Mouse (Mus musculus) megakaryocyte-erythroid progenitor cell, adult 5-6 weeks (primary cell): ENCODE results near the gene Fam168a. TPM values are rescaled to one million over a fixed set of nuclear protein-coding genes. Genes with fewer than 3 reads are reported as not detected.
A peak's percentile ranks its signal among the peaks of the same experiment; 100 is the strongest.
"Not testable (repeated sequence)": the region's sequence is repeated elsewhere in the genome, so short reads cannot be mapped to it uniquely, and the experiment has no call there.

Experiments used
- ATAC-seq: replicated peaks from 2 replicates; pipeline ENCODE4 v1.8.0; 2016; ENCODE audit warnings: mild to moderate bottlenecking, inconsistent platforms; ENCODE audit not compliant: severe bottlenecking, poor library complexity, low FRiP score, low TSS enrichment
- total RNA-seq, 2 experiments: library from RNA; stranded (forward) in 1 of 2; stranded (reverse) in 1 of 2; fragments of 200-1000, 215-1000 nt in 1 of 2; fragments of >200 nt in 1 of 2; fragmentation: Nextera tagmentation in 1 of 2; gene quantifications; 2 replicates each; pipeline ENCODE4 v1.2.3; 2014 to 2017

Fam168a gene
- total RNA-seq, 2 experiments from 2014 or later = 7.7 to 35.9 TPM

DNA sequence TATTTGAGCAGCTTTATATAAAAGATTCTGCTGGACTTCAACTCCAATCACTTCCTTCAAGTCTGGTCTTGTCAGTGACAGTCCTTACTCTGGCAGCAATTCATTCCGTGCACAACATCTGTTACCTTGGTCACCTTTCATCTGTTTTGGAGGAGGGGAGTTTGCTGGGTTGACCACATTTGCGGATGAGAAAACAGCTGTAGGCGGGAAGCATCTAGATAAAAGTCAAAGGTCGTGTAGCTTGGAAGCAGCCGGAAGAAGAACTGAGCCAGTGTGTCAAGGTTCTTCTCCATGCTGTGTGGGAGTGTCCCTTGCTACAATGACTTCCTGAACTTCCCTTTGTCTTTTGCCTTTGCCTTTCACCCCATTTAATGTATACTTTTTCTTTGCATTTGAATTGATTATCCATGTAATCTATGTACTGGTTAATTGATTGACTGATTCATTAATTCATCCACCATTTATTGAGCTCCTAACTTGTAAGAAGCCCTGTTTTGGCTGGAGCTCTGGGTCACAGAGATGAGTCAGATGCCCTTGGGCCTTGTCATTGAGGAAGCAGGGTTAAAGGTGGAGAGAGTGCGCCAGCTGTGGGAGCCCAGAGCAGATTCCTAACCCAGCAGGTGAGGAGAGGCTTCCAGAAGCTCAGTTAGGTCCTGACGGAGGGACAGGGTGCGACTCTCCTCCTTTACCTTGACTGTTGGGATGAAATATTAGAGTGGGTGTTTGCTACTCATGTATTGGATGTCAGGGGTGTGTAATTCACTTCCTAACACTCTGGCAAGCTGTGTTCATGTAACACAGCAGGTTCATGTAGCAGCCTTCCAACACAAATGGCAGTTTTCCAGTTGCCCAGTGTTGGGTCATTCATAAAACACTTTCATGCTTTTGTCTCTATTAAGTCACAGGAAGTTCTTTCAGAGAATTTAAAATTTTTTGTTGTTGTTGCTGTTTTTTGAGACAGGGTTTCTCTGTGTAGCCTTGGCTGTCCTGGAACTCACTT lies 6.4 kb upstream of the Fam168a start:
- no peak for ATAC-seq

DNA sequence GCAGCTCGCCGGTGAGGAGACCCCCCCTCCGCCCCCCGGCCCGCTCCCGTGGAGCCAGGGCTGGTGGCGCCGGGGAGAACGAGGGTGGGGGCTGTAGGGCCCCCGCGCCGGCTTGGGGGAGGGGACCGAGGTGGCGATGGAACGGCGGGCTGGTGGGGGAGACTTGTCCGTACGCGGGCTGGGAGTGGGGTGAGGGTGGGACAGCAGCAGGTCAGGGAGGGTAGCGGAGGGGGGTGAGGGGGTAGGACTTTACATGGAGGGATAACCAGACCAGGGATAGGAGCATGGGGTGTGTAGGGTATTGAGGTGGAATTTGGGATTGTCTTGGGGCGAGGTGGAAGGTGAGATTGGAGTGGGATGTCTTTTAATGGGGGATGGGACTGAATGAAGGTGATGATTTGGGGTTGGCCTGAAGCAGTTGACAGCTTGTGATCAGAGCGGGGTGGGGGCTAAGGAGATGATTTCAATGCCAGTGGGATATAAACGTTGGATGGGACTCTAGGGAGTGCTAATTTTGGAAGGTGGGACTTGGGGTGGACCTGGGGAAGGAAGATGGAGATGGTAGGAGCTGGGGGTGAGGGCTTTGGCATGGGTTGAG lies 547 bp downstream of the Fam168a start:
- no peak for ATAC-seq

- ATAC-seq = no peak
Observed at GRCm38 (mm10) chr7:100718741-100719140, 12.3 kb downstream of the Fam168a start.

DNA sequence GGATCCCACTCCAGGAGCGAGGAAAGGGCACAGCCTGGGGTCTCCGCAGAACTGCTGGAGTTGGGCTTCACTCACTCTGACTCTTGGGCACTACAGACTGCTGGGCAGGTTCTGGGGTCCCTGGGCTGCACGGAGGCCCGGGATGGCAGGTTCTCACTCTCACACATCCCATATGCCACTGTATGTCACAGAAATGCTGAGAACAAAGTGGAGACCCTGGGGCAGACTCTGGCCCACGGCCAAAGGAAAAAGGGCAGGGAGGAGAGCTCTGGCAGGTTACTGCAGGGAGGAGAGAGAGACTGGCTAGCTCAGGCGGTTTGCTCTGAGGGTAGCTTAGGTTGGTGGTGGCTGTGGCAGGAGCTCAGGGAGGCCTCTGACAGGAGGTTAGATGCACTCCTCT lies 15.8 kb downstream of the Fam168a start:
- ATAC-seq = no peak

- no peak for ATAC-seq
Observed at GRCm38 (mm10) chr7:100723453-100724294, 17.2 kb downstream of the Fam168a start.

- ATAC-seq = no peak
Observed at GRCm38 (mm10) chr7:100727538-100728085, 21.2 kb downstream of the Fam168a start.

GRCm38 (mm10) chr7:100729778-100730177 lies 23.3 kb downstream of the Fam168a start:
- no peak for ATAC-seq

GRCm38 (mm10) chr7:100732341-100733050 lies 26.1 kb downstream of the Fam168a start:
- ATAC-seq = peak; percentile 67

DNA sequence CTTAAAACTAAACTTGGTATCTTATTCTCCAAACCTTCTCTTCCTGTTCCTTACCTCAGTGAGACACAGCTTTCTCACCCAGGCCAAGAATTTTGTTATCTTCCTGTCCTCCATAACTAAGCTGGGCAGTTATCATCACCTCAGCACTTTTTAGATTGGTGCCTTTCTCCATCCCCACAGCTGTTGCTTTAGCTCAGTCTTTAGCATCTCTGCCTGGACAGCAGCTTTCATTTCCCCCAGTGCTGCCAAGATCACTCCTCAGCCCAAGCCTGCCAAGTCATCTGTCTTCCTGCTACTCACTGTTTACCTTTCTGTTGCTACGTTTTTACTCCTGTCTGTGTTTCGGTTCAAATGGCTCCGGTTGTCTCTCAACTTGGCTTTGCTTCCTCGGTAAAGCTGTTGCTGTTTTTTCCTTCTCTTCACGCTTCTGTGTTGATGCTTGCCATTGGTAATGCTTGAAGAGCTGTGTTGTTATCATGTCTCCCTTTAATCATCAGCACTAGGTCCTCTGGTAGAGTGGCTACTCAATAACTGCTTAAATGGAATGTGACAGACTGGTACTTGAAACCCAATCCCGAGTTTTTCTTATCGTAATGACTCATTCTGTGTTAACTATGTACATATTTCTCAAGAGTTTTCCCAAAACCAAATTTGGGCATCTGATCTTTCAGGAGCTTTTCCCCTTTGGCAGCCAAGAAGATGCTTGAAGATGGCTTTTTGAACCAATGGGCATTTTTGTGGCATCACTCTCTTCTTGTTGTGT lies 26.8 kb downstream of the Fam168a start:
- ATAC-seq = peak; percentile 59

GRCm38 (mm10) chr7:100734201-100734600 lies 27.8 kb downstream of the Fam168a start:
- no peak for ATAC-seq

DNA sequence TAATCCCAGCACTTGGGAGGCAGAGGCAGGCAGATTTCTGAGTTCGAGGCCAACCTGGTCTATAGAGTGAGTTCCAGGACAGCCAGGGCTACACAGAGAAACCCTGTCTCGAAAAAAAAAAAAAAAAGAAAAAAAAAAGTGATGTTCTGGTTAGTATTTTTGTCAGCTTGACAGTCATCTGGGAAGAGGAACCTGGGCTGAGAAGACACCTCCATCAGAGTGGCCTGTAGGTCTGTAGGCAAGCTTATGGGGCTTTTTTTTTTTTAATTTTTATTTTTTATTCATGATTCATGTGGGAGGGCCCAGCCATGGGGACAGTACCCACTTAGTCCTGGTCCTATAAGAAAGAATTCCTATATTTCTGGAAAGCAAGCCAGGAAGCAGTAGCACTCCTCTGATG lies 28.5 kb downstream of the Fam168a start:
- ATAC-seq = not testable (repeated sequence)

DNA sequence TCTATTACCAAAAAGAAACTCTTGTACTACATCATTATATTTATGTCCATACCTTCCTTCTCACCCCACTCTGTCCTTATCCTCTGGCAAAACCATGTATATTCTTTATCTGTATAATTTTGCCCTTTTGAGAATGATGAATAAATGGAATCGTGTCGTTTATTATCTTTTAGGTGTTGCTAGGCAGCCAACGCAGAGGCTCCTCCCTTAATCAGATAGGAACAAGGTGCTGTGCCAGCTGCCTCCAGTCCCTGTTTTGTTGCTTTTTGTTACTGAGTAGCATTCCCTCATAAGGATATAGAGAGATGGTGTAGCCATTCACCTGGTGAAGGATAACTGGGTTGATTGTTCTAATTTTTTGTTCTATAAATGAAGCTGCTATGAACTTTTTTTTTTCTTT lies 29.7 kb downstream of the Fam168a start:
- peak; percentile 44; the same call in 1 of the 2 replicates for ATAC-seq

- ATAC-seq = no peak
Observed at GRCm38 (mm10) chr7:100744372-100744771, 37.9 kb downstream of the Fam168a start.

DNA sequence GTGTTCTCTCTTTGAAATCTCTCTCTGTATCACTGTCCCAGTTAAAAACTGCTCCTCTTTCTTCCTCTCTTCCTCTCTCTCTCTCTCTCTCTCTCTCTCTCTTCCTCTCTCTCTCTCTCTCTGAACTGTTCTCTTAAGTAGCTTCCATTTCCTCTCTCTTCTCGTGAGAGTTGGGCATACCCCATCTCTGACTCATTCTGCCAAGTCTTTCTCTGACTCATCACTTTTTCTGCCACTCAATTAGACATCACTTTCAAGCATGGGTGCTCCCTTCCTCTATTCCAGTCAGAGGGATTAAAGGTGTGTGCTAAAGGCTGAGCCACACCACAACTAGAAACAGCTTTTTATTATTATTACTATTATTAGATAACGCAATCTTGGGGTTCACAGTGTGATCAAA lies 43.7 kb downstream of the Fam168a start:
- no peak for ATAC-seq

DNA sequence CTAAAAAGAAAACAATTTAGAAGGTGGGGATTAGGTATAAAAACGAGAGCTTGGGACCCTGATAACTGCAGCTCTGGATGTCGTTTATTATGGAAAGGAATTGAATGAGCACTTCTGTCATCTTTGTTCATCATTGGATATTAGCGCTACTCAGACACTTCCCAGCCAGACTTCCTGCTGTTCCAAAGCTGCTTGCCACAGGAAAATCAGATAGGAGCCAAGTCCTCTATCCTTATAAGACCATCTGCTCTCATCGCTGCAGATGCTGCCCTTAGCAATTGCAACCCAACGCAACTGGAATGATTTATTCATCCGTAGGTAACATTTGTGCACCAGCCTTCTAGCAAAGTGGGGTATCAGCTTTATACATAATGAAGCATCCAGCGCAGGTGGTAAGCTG lies 52.3 kb downstream of the Fam168a start:
- ATAC-seq = no peak

DNA sequence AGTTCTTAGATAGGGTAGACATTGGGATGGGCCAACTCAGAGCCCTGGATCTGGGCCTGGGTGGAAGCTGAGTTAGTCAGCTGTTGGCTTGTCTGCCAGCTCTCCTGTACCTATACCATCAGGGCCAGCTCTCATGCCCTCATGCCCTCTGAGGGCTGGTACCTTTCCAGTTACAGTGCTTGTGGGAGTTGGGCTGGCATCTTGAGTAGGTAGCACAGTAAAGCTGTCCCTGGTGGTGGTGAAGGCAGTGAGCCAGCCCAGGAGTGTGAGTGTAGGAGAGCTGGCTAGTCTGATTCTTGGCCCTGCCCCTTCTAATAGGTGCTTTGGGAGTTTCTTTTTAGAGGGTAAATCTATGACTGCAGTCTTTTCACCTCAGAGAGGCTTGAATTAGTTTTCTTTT lies 56.3 kb downstream of the Fam168a start:
- ATAC-seq = no peak

- no peak for ATAC-seq
Observed at GRCm38 (mm10) chr7:100767568-100767967, 61.1 kb downstream of the Fam168a start.

DNA sequence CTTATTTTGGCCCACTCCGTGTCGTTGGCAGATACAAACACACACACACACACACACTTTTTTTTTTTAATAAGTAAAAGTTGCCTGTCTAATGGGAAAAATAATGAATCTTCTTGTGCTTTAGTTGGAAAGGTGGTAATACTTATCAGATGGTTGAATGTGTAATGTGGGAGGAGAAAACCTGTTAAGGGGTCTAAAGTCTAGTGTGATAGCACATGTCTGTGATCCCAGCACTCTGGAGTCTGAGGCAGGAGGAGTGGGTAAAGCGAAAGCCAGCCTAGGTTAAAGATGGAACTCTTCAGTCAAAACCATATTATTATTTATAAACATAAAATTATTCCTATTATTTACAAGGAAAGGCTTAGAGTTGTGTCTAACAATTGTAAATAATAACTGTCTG lies 61.6 kb downstream of the Fam168a start:
- ATAC-seq = no peak
